ENCODE assay signal across 9 mouse cellular contexts in the genomic region with DNA sequence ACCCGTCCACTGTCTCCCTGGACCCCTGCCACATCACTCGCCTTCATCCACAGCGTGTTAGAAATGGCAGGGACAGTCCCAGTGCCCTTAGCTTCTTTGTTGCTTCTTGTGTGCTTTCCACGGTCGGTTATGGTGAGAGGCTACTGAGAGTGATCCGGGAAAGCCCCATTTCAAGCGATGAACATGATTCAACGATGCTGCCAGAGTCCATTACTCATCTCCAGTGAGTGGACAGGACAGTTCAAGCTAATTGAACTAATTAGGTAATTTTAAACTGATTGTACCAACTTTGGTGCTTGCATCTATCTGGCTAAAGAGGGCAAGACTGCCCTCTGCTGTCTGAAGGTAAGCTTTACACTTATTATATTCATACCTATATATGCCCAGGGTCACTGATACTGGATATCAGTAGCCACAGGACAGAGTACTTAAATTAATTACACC. TPM values are rescaled to one million over a fixed set of nuclear protein-coding genes. Genes with fewer than 3 reads are reported as not detected.
A peak's percentile ranks its signal among the peaks of the same experiment; 100 is the strongest.
DNase-seq lines count a peak whose midpoint lies in the region; ATAC-seq and TF ChIP-seq lines count a peak whose summit lies in the region.
"Had no signal": no experiment of that assay in that cellular context is flagged by ENCODE, and none has a peak within 500 bp of the region (broad histone marks: within the 10 kb centered on the region; RNA-seq: fewer than 3 reads in every experiment).

No protein-coding gene starts in this region.

- H3K9ac ChIP-seq in hindbrain, embryonic 13.5 days = no peak overlapping the region
- H3K9ac ChIP-seq in midbrain, embryonic 14.5 days (replicated peaks; ENCODE audit: low read length) = no peak overlapping the region
- H3K9ac ChIP-seq: limb, embryonic 15.5 days had no signal

- H3K4me3 ChIP-seq in E14TG2a.4 (replicated peaks; ENCODE audit: low read length) = no peak overlapping the region
- H3K4me3 ChIP-seq in hindbrain, embryonic 13.5 days = no peak overlapping the region
- no peak overlapping the region for H3K4me3 ChIP-seq in midbrain, embryonic 14.5 days (replicated peaks; ENCODE audit: low read depth, low read length)
- H3K4me3 ChIP-seq: limb, embryonic 15.5 days had no signal

- TF ChIP-seq CTCF in E14TG2a.4 (conservative IDR thresholded peaks at IDR 0.05; ENCODE audit: low read length) = peak; percentile 42

- H3K36me3 ChIP-seq in E14TG2a.4 (ENCODE audit: insufficient read depth, low read length) = peaks cover 36% of the 10 kb centered on the region
- peaks cover 28% of the 10 kb centered on the region for H3K36me3 ChIP-seq in hindbrain, embryonic 13.5 days
- H3K36me3 ChIP-seq in midbrain, embryonic 14.5 days (ENCODE audit: control insufficient read depth, insufficient read depth, low read length) = peaks cover 18% of the 10 kb centered on the region

- peaks cover 29% of the 10 kb centered on the region for H3K9me3 ChIP-seq in E14TG2a.4 (ENCODE audit: low read length)
- H3K9me3 ChIP-seq in hindbrain, embryonic 13.5 days = no peaks in the 10 kb centered on the region
- H3K9me3 ChIP-seq in midbrain, embryonic 14.5 days (ENCODE audit: control insufficient read depth, low read length) = no peaks in the 10 kb centered on the region
- H3K9me3 ChIP-seq: limb, embryonic 15.5 days had no signal

- peak; percentile 70 for ATAC-seq in hindbrain, embryonic 13.5 days (ENCODE audit: low FRiP score)
- peak; percentile 70 for ATAC-seq in midbrain, embryonic 14.5 days (ENCODE audit: low FRiP score, low TSS enrichment)

- WGBS in hindbrain, embryonic 13.5 days = 40% methylated on average over 8 of the region's 8 CpGs
- 45% methylated on average over 8 of the region's 8 CpGs for WGBS in midbrain, embryonic 14.5 days

- H3K27me3 ChIP-seq in E14TG2a.4 (ENCODE audit: insufficient read depth, low read length) = no peaks in the 10 kb centered on the region
- H3K27me3 ChIP-seq in hindbrain, embryonic 13.5 days = no peaks in the 10 kb centered on the region
- H3K27me3 ChIP-seq in midbrain, embryonic 14.5 days (ENCODE audit: control insufficient read depth, insufficient read depth, low read length) = no peaks in the 10 kb centered on the region
- H3K27me3 ChIP-seq: limb, embryonic 15.5 days had no signal

- H3K27ac ChIP-seq in hindbrain, embryonic 13.5 days = no peak overlapping the region
- H3K27ac ChIP-seq in midbrain, embryonic 14.5 days (replicated peaks; ENCODE audit: low read depth, low read length) = no peak overlapping the region
- H3K27ac ChIP-seq: limb, embryonic 15.5 days had no signal

- peak; percentile 22 for DNase-seq in layer of hippocampus, adult 11-12 months (ENCODE audit: low spot score)
- no peak for DNase-seq in layer of hippocampus, adult 9-11 months
- DNase-seq in c-Kit-positive CD71-positive TER-119-positive erythroid progenitor cells, embryonic 14.5 days (ENCODE audit: low spot score) = peak; percentile 22
- DNase-seq in midbrain, embryonic 14.5 days = peak; percentile 88
- DNase-seq in spleen, postnatal 36 days (ENCODE audit: low spot score in 2 of 2) = no peak
- DNase-seq in adrenal gland, adult 8-10 months = no peak

- H3K4me2 ChIP-seq in hindbrain, embryonic 13.5 days = no peak overlapping the region
- H3K4me2 ChIP-seq in midbrain, embryonic 14.5 days (ENCODE audit: low read length) = no peak overlapping the region; the same call in 1 of the 2 replicates
- H3K4me2 ChIP-seq: limb, embryonic 15.5 days had no signal

- peaks cover 8% of the 10 kb centered on the region for H3K4me1 ChIP-seq in E14TG2a.4 (replicated peaks; ENCODE audit: low read depth, low read length)
- no peaks in the 10 kb centered on the region for H3K4me1 ChIP-seq in hindbrain, embryonic 13.5 days (replicated peaks)
- no peaks in the 10 kb centered on the region for H3K4me1 ChIP-seq in midbrain, embryonic 14.5 days (ENCODE audit: control insufficient read depth, insufficient read depth, low read length)
- H3K4me1 ChIP-seq: limb, embryonic 15.5 days had no signal

RNA-seq across cellular contexts. Expression of a gene that starts 19.4 kb away (rescaled TPM):
- 53.1 and 57.4 TPM in 2 replicates for polyA plus RNA-seq in hindbrain, embryonic 13.5 days (2015; fragmentation: Nextera tagmentation; extraction: Ambion mirVana)
- 40.9 and 52.0 TPM in 2 replicates for polyA plus RNA-seq in midbrain, embryonic 14.5 days (2014; fragmentation: Nextera tagmentation; extraction: Ambion mirVana)
- 10 to 100 TPM; 40.3 to 47.6 (median 46.6) TPM for total RNA-seq in adrenal gland, adult 8-10 months (2022)

Comparison
In these comparisons a context has a peak if more than half of its experiments do, and no peak if none do; other contexts are left out.
1. DNase-seq: peak in layer of hippocampus, adult 11-12 months (single experiment), c-Kit-positive CD71-positive TER-119-positive erythroid progenitor cells, embryonic 14.5 days (single experiment) and midbrain, embryonic 14.5 days (single experiment); none in layer of hippocampus, adult 9-11 months (single experiment), spleen, postnatal 36 days (0 of 2) and adrenal gland, adult 8-10 months (single experiment).